26 mouse cellular contexts compared by ENCODE assay signal in genomic region chr19:45155141-45155790, GRCm38 (mm10). TPM values are rescaled to one million over a fixed set of nuclear protein-coding genes. Genes with fewer than 3 reads are reported as not detected.
DNase-seq lines count a peak whose midpoint lies in the region; ATAC-seq and TF ChIP-seq lines count a peak whose summit lies in the region.
"Had no signal": no experiment of that assay in that cellular context is flagged by ENCODE, and none has a peak within 500 bp of the region (broad histone marks: within the 10 kb centered on the region; RNA-seq: fewer than 3 reads in every experiment).

No protein-coding gene starts in this region.

- TF ChIP-seq CTCF in liver, postnatal 0 days (IDR thresholded peaks at IDR 0.05; ENCODE audit: low read depth), result no peak

- peak; percentile 60 for DNase-seq in embryo, embryonic 10.5 days (ENCODE audit: low spot score)
- DNase-seq in embryo, embryonic 10 days (ENCODE audit: low spot score), result no peak
- peak; percentile 11 for DNase-seq in liver, postnatal 0 days
- DNase-seq in 416B (ENCODE audit: low read depth), result peak; percentile 18
- DNase-seq in embryonic facial prominence, embryonic 14.5 days (ENCODE audit: low spot score), result no peak
- no peak for DNase-seq in gastrocnemius, postnatal 4 days (ENCODE audit: low spot score in 2 of 2)
- no peak for DNase-seq in cerebellum, adult 8-10 months
- DNase-seq: adrenal gland, postnatal 36 days; gastrocnemius, postnatal 10 days; heart, adult 11 months; kidney, adult 9 months; kidney, postnatal 36 days; lung, postnatal 4 days; right cerebral cortex, postnatal 14 days; thymus, postnatal 14 days had no signal

- no peak for ATAC-seq in liver, postnatal 0 days
- no peak for ATAC-seq in liver, embryonic 12.5 days
- ATAC-seq in embryonic facial prominence, embryonic 14.5 days (ENCODE audit: low read depth), result no peak
- ATAC-seq: forebrain, embryonic 15.5 days; hindbrain, postnatal 0 days; intestine, embryonic 16.5 days had no signal

- H3K9ac ChIP-seq in liver, postnatal 0 days (replicated peaks), result no peak overlapping the region
- no peak overlapping the region for H3K9ac ChIP-seq in liver, embryonic 12.5 days
- H3K9ac ChIP-seq in embryonic facial prominence, embryonic 14.5 days (ENCODE audit: low read depth, low read length), result no peak overlapping the region
- H3K9ac ChIP-seq: forebrain, embryonic 15.5 days; heart, embryonic 13.5 days; liver, embryonic 14.5 days; lung, embryonic 15.5 days had no signal

- no peak overlapping the region for H3K27ac ChIP-seq in liver, postnatal 0 days (ENCODE audit: low read depth)
- no peak overlapping the region for H3K27ac ChIP-seq in liver, embryonic 12.5 days
- H3K27ac ChIP-seq in embryonic facial prominence, embryonic 14.5 days (replicated peaks; ENCODE audit: low read depth, low read length), result no peak overlapping the region
- H3K27ac ChIP-seq: forebrain, embryonic 15.5 days; heart, embryonic 13.5 days; hindbrain, postnatal 0 days; liver, embryonic 14.5 days; lung, embryonic 15.5 days had no signal

- 3% methylated on average over 15 of the region's 15 CpGs for WGBS in liver, postnatal 0 days (ENCODE audit: insufficient replicate concordance)
- 7% methylated on average over 15 of the region's 15 CpGs for WGBS in liver, embryonic 12.5 days (ENCODE audit: insufficient replicate concordance)
- 9% methylated on average over 15 of the region's 15 CpGs for WGBS in embryonic facial prominence, embryonic 14.5 days

- H3K27me3 ChIP-seq in liver, postnatal 0 days (ENCODE audit: insufficient read depth, low read length), result peaks cover 100% of the 10 kb centered on the region
- H3K27me3 ChIP-seq in liver, embryonic 12.5 days (replicated peaks), result peaks cover 100% of the 10 kb centered on the region
- peaks cover 100% of the 10 kb centered on the region for H3K27me3 ChIP-seq in embryonic facial prominence, embryonic 14.5 days (replicated peaks; ENCODE audit: control insufficient read depth, insufficient read depth, low read length)

- no peak overlapping the region for H3K4me3 ChIP-seq in liver, postnatal 0 days (ENCODE audit: low read depth, low read length)
- H3K4me3 ChIP-seq in liver, embryonic 12.5 days, result no peak overlapping the region
- H3K4me3 ChIP-seq in embryonic facial prominence, embryonic 14.5 days (ENCODE audit: low read depth, low read length), result peak overlapping the region; percentile 24; the same call in 1 of the 2 replicates
- H3K4me3 ChIP-seq: forebrain, embryonic 15.5 days; lung, embryonic 15.5 days had no signal

- no peak for TF ChIP-seq EP300 in liver, postnatal 0 days (IDR thresholded peaks at IDR 0.05; ENCODE audit: low read depth)

- H3K4me2 ChIP-seq in liver, postnatal 0 days (ENCODE audit: low read depth, low read length), result no peak overlapping the region
- no peak overlapping the region for H3K4me2 ChIP-seq in liver, embryonic 12.5 days
- H3K4me2 ChIP-seq in embryonic facial prominence, embryonic 14.5 days (ENCODE audit: low read depth, low read length), result no peak overlapping the region
- H3K4me2 ChIP-seq: forebrain, embryonic 15.5 days; lung, embryonic 15.5 days had no signal

- H3K36me3 ChIP-seq in liver, postnatal 0 days (replicated peaks; ENCODE audit: insufficient read depth, low read length), result no peaks in the 10 kb centered on the region
- H3K36me3 ChIP-seq in liver, embryonic 12.5 days, result no peaks in the 10 kb centered on the region
- no peaks in the 10 kb centered on the region for H3K36me3 ChIP-seq in embryonic facial prominence, embryonic 14.5 days (ENCODE audit: control insufficient read depth, insufficient read depth, low read length)
- H3K36me3 ChIP-seq: forebrain, embryonic 15.5 days; heart, embryonic 13.5 days; lung, embryonic 15.5 days had no signal

- no peaks in the 10 kb centered on the region for H3K9me3 ChIP-seq in liver, postnatal 0 days (ENCODE audit: low read length)
- no peaks in the 10 kb centered on the region for H3K9me3 ChIP-seq in liver, embryonic 12.5 days (replicated peaks)
- no peaks in the 10 kb centered on the region for H3K9me3 ChIP-seq in embryonic facial prominence, embryonic 14.5 days (ENCODE audit: control insufficient read depth, low read length)
- H3K9me3 ChIP-seq: forebrain, embryonic 15.5 days; heart, embryonic 13.5 days; lung, embryonic 15.5 days had no signal

- H3K4me1 ChIP-seq in liver, postnatal 0 days (ENCODE audit: insufficient read depth), result no peaks in the 10 kb centered on the region
- H3K4me1 ChIP-seq in liver, embryonic 12.5 days, result no peaks in the 10 kb centered on the region
- H3K4me1 ChIP-seq in embryonic facial prominence, embryonic 14.5 days (ENCODE audit: control insufficient read depth, insufficient read depth, low read length), result peaks cover 3% of the 10 kb centered on the region; the same call in 1 of the 2 replicates

RNA-seq across cellular contexts. Expression of gene Tlx1, which starts 4.8 kb away (rescaled TPM):
- not detected in 2 replicates for polyA plus RNA-seq in liver, postnatal 0 days (2015; fragmentation: Nextera tagmentation; extraction: Ambion mirVana)
- not detected in 2 replicates for polyA plus RNA-seq in liver, embryonic 12.5 days (2016; fragmentation: Nextera tagmentation; extraction: Ambion mirVana)
- 1.7 and 1.9 TPM in 2 replicates for polyA plus RNA-seq in embryonic facial prominence, embryonic 14.5 days (2014; fragmentation: Nextera tagmentation; extraction: Ambion mirVana)
- total RNA-seq in gastrocnemius, postnatal 4 days (2021), result under 1 TPM in 1 of 2 experiments, not detected in 1; 0.31 TPM
- total RNA-seq: adrenal gland, adult 18-20 months; adrenal gland, postnatal 36 days; left cerebral cortex, postnatal 14 days; monocyte, adult 5-6 weeks had no signal
- polyA plus RNA-seq: cortical plate, adult 2 months; forebrain, embryonic 15.5 days; intestine, embryonic 16.5 days; lung, embryonic 15.5 days had no signal

Comparison
In these comparisons a context has a peak if more than half of its experiments do, and no peak if none do; other contexts are left out.
1. DNase-seq: peak in embryo, embryonic 10.5 days (single experiment), liver, postnatal 0 days (single experiment) and 416B (single experiment); none in embryo, embryonic 10 days (single experiment), embryonic facial prominence, embryonic 14.5 days (single experiment), gastrocnemius, postnatal 4 days (0 of 2) and cerebellum, adult 8-10 months (single experiment).